Mouse (Mus musculus) adrenal gland, postnatal 25 days (tissue): ENCODE measurements around the gene Celf5. TPM values are rescaled to one million over a fixed set of nuclear protein-coding genes. Genes with fewer than 3 reads are reported as not detected.

Source experiments
- DNase-seq: peaks from one replicate; pipeline ENCODE4 v3.0.0; 2021; ENCODE audit warnings: mixed read lengths
- long read RNA-seq: library from polyadenylated mRNA; stranded (forward); transcript quantifications from one replicate; pipeline ENCODE4 v2.0.0, GENCODE M21; 2021
- total RNA-seq: library from RNA; stranded (reverse); gene quantifications from 2 replicates; pipeline ENCODE4 v1.2.3, GENCODE M21; 2021

Gene Celf5
- total RNA-seq, result 0.43 and 1.2 TPM in 2 replicates
- long read RNA-seq, result 0 reads

DNA sequence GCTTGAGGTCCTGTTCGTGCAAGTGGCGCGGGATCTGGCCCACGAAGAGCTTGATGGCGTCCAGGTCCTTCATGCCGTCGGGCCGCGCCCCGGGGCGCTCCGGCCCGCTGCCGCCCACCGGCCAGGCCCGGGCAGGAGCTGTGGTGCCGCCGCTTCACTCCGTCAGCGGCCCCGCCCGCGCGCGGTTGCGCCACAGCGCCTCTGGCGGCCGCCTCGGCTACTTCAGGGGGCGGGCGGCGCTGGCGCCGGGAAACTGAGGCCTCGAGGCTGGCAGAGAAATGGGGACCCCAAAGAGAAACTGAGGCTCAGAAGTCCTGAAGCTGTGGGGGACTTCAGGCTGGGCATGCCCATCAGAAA is at the start of gene Celf5:
TSS of gene Celf5 (minus strand) at position 177 of the 357 bp plus-strand sequence.
- peak; percentile 65 for DNase-seq

DNA sequence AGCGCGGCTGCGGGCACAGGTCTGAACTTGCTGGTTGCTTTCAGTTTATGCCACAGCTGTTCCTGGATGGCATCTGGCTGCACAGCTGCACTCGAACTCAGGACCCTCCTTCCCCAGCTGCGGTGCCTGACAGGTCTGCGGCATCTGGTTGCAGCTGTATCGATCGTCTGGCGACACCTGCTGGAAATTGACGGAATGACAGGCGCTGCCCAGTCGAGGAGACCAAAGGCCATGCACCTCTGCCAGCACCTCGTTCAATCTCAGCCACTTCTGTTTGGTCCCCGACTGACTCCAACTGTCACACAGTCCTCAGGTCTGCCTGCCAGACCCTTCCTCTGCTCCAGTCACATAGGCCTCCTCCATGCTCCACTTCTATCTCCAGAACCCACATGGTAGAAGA is 44.3 kb upstream of the Celf5 start:
- peak; percentile 83 for DNase-seq

DNA sequence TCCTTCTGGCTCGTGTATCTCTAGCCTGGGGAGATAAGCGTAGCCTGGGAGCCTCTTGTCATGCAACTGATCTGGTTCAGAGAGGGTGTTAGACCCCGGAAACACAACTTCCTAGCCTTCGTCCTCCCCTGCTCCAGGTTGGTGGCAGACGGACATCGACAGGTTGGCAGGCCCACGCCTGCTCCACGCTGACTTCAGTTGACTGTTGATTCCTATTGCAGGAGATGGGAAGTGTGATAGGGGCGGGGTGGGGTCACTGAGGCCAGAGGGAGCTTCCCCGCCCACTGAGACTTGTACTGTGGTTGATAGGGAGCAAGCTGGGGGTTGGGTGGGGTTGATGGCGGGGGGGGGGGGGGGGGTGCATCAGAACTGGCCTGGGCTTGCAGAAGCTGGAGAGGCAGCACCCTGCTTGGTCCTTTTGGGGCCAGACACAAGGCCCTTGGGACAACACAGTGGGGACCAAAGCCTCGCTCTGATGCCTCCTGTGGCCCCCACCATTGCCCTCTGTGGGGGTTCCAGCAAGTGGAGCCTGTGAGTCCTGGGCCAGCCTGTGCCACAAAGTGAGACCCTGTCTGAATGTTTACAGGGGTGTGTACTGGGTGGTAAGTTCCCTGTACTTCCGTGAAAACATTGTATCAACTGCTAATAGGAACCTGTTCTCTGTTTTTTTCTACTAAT is 42.6 kb upstream of the Celf5 start:
- no peak for DNase-seq

DNA sequence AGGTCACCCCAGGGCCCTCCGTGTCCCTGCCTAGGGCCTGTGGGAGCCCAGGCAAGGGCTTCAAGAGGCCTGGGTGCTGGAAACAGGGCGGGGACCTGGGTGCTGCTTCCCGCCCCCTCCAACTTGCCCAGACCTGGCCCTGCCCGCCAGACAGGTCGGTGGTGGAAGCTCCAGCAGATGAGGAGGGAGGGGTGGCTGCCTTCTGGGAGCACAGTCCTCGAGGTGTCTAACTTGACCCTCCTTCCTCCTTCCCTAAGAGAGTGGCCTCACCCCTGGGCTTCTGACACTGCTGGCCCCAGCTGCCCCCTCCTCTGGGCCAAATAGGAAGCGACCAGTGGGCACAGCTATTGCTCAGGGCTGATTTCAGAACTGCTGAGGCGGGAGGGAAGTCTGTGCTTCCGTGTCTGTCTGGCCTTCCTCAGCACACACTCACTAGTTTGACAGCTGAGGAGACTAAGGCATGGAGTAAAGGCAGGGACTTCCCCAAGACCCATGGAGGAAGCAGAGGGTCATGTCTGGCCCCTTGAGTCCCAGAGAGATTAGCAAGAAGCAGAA is 41.6 kb upstream of the Celf5 start, which contains the start of gene Gna15:
TSS of gene Gna15 (minus strand) at position 175 of the 555 bp plus-strand sequence.
- no peak for DNase-seq

DNA sequence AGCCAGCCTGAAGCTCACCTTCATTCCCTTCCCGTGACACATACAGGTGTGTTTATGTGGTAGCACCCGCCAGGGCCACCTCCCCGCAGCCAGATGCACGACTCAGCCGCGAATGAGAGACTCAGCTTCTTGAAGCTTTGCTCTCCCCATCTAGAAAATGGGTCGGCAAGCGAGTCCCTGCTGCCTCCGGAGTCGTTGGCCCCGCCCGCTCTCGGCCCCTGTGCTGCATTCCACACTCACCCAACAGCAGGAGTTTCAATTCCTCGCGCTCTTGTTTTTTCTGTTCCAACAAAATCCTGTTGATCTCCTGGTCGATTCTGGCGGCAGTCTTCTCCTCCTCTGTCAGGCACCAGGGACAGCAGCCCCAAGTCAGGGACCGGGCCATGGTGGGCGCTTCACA is 41.1 kb upstream of the Celf5 start:
- no peak for DNase-seq

DNA sequence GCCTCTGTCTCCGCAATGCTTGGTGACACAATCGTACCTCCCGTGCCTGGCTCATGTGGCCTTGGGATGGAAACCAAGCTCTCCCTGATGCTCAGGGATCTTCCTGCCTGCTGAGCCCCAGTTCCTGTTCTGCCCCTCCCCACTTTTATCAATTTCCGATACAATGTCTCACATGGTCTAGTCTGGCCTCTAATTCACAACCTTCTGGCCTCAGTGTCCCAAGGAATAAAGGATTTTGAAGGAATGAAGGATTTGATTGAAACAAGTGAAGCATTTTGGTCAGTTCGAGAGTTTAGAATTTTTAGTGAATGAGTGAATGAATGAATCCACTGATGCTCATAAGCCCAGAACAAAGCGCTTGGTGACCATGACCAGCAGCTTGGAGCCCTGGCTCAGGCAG is 40.6 kb upstream of the Celf5 start:
- DNase-seq, result no peak

DNA sequence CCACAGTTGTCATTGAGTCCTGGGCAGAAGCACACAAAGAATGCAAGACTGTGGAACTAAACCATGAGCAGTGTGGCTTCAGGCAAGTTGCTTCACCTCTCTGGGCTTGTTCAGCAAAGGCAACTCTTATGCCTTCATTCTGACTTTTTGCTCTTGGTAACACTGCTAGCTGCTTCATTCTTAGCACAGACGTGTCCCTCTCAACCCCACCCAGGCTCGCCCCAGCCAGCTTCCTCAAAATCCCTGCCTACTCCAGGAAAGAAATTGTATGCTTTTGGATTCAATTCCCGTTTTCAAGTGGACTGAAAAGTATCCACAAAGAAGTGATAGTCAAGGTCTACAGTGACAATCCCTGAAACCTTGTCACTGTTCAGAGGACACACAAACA is 37.5 kb upstream of the Celf5 start:
- no peak for DNase-seq

DNA sequence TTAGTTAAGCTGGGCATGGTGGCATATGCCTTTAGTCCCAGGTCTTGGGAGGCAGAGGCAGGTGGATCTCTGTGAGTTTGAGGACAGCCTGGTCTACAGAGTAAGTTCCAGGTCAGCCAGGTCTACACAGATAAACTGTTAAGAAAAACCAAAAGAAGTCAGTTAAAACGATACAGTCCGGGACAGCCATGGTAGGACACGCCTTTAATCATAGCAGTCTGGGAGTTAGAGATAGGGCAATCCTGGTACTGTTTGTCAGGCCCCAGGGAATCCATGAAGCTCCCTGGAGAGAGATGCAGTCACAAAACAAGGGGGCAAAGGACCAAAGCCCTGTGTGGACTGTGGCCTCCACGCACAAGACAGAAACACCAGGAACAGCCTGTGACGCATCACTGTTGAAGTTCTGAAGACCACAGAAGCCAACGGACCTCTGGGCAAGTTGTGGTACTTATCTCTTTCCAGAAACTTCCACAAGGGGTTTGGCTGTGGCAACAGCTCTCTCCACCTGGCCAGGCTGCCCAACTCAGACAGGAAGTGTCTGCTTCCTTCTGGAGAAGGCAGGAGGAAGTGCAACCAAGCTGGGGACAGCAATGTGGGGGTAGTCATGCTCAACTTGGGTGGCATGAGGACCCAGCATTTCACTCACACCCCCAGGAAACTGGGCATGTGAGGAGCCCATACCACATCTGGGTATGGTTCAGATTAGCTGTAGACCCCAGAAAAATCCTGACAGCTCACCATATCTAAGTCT is 36.9 kb upstream of the Celf5 start:
- no peak for DNase-seq

DNA sequence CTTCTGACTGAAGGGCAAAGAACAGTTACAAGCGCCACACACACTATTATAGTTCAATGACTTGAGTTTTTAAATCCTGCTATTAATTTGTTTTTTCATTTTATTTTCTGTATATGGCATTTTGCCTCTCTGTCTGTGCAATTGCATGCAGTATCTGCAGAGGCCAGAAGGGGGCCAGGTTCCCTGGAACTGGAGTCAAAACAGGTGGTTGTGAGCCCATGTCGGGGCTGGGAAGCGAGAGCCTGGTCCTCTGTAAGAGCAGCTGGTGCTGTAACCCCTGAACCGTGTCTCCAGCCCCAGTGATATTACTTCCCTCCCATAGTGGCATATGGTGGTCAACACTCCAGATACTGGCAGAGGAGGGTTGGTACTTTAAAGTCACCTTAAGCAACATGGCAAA is 36.0 kb upstream of the Celf5 start:
- DNase-seq, result peak; percentile 76

DNA sequence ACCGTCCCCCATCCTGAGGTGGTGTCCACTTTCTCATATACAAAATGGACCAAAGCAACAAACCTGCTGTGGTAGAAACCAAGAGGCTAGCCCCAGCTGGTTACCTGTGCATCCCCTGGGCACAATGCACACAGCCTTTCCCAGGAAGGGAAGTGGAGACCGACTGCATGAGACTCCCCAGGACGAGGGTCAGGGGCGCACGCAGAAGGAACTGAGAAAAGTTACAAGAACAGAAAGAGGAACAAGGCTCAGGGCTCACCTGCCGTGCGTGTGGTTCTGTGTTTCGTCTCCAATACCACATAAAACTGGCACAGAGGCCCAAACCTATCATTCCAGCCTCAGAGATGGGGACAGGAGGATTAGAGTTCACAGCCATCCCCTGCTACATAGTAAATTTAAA is 34.7 kb upstream of the Celf5 start:
- no peak for DNase-seq

DNA sequence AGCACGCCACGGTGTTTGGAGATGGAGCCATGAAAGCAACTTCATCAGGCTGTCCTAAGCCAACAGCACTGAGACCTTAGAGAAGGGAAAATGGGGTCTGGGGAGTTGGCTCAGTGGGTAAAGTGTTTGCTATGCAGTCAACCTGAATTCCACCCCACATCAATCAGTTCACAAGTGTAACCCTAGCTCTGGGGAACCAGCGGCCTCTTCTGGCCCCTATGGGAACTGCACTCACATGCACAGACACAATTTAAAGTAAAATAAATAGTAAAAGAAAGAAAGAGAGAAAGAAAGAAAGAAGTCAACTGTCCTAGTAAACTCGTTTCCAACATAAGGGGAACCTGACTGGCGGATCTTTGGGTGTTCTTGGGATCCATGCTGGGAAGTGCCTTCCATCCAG is 31.3 kb upstream of the Celf5 start:
- DNase-seq, result no peak

DNA sequence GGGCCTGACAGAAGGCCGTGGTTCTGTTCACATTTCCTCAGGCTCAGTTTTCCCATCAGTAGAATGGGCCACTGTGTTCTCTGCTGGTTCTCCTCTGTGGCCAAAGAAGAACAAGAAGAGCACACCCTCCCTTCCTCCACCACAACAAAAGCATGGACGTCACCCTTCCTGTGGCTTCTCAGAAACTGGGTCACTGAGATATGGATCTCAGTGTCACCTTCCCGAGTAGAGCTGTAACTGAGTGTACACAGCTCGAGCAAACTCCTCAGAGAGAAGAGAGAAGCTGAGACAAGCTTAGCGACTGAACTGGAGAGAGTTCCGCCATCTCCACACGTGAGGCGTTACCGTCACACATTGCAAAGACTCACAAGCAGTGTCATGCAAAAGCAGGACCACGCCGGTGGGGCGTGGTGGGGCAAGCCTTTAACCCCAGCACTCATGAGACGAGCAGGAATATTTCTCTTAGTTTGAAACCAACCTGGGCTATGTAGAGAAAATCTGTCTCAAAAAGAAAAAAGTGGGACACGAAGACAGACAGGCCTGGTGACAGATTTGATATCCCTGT is 27.8 kb upstream of the Celf5 start:
- DNase-seq, result no peak

DNA sequence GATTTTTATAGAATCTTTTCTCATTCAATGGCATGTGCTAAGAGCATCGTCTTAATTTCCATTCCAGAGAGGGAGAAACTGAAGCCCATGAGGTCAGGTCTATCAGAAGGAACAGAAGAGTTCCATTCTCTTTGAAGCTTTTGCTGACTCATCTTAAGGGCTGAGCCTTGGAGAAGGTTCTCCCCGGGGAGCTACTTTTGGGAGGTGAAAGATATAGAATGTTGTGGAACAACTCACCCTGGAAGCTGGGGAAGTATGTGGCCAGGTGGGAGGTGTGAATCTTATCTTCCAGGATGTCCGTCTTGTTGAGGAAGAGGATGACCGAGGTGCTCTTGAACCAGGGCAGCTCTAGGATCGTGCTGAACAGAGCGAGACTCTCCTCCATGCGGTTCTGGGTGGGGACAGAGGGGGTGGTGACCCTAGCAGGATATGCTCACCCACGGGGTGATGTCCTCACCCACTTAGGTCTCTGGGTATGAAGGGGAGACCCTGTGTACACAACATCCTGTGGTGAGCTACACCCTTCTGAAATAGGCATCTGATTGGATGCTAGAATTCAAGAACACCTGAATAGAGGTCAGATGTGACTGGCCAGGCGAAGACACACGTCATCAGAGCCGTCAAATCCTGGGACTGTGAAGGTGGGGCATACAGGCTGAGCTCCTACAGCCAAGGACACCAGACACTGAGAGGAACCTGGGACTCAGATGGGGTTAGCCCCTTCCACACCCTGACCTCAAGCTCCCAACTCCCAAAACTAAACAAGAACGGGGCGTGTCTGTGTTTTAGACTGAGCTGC is 25.4 kb upstream of the Celf5 start:
- no peak for DNase-seq

DNA sequence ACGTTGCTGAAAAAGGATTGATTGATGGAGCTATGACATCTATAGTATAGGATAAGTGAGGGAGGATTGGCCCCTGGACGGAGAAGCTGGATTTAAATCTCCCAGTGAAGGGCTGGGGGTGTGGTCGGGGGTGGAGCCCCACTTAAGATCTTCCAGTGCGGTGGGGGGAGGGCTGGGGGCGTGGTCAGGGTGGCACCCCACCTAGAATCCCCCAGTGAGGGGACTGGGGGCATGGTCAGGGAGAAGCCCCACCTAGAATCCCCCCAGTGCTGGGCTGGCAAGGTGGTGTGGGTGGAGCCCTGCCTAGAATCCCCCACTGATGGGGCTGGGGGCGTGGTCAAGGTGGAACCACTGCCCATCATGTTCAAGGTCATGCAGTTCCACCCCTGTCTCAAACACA is 24.6 kb upstream of the Celf5 start:
- DNase-seq, result no peak

DNA sequence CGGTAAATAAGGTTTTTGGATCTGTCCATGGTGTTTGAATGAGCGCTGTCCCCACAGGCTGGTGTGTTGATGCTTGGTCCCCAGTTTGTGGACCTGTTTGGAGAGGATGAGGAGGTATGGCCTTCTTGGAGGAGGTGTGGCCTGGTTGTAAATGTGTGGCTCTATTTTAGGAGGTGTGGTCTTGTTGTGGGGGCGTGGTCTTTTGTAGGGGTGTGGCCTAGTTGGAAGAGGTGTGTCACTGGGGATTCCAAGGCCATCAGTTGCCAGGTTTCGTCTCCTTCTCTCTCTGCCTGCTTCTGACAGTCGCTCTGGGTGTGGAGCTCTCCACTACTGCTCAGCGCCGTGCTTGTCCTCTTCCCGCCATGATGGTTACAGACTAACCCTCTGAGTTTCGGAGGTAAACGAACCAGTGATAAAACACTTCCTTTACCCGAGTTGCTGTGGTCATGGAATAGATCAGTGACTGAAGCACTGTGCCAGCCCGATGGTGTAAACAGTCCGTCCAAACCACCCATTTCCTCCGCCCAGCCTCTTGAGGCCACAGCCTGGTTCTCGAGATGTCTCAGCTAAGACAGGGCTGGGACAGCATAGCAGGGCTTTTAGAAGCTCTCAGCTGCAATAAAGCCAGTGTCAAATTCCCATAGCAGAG is 22.6 kb upstream of the Celf5 start:
- no peak for DNase-seq

DNA sequence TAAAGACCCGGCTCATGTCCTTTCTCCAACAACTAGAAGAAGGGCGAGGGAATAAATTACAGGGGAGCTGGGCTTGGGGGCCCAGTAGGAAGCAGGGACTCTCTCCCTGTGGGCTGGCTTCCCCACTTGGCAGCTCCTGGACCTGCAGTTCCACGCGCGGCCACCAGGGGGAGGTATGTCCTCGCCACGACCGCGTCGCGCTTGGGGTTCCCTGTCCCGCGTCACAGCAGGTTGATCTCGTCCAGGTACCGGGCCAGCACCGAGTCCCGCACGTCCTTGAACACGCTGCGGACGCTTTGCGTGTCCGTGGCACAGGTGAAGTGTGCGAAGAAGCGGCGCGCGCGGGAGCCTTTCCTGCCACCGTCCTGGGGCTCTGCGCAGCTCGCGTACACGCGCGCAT is 20.1 kb upstream of the Celf5 start:
- peak; percentile 91 for DNase-seq

DNA sequence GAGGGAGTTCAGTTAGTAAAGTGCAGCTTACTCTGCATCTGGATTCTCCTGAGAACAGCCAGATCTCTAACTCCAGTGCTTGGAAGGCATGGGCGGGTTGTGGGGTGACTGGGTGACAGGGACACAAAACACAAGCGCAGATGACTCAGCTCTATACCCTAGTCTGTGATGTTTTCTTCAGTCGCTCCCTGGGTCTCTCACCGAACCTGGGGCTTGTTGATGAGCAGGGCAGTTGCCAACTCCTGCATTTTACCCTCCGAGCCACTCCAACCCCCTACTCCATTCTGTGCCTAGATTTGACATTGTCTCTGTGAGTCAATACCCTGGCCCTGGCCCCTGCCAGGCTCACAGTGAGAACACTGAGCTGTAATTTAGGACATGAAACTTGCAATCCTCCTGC is 19.4 kb upstream of the Celf5 start:
- no peak for DNase-seq

DNA sequence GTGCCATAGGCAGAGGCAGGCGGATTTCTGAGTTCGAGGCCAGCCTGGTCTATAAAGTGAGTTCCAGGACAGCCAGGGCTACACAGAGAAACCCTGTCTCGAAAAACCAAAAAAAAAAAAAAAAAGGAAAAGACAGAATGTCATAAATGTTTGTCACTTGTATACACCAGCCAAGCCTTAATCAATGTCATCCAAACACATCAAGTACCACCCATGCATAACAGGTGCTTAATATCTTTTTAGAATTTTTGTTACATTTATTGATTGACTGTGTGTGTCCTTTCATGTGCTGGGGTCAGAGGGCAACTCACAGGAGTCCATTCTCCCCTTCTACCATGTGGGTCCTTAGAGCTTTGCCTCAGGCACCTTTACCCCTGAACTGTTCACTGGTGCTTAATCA is 17.5 kb upstream of the Celf5 start, which contains the start of gene S1pr4:
TSS of gene S1pr4 (minus strand) at position 101 of the 400 bp plus-strand sequence.
- no peak for DNase-seq

DNA sequence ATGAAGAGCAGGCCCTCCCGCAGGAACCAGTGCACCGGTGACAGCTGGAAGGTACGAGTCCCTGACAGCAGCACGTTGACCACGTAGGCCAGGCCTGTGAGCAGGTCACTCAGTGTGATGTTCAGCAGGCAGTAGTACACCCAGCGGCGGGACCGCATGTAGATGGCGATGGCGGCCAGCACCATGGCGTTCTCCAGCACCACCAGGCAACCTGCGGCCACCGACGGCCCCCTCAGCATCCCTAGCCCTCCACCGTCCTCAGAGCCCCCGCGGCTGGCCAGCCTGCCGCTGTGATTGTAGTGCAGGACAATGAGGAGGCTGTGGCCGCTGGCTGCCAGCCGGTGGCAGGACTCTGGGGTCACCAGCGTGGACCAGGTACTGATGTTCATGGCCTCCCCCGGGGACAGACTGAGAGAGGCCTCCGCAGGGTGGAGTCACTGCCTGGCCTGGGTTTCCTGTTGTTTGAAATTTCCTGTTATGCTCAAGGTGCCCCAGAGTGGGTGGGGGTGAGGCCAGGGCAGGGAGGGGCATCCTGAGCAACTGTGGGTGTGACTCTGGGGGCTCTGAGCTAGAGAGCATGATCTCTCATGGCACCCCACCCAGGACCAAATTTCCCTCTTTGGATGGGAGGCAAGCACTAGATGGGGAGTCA is 16.9 kb upstream of the Celf5 start:
- no peak for DNase-seq

DNA sequence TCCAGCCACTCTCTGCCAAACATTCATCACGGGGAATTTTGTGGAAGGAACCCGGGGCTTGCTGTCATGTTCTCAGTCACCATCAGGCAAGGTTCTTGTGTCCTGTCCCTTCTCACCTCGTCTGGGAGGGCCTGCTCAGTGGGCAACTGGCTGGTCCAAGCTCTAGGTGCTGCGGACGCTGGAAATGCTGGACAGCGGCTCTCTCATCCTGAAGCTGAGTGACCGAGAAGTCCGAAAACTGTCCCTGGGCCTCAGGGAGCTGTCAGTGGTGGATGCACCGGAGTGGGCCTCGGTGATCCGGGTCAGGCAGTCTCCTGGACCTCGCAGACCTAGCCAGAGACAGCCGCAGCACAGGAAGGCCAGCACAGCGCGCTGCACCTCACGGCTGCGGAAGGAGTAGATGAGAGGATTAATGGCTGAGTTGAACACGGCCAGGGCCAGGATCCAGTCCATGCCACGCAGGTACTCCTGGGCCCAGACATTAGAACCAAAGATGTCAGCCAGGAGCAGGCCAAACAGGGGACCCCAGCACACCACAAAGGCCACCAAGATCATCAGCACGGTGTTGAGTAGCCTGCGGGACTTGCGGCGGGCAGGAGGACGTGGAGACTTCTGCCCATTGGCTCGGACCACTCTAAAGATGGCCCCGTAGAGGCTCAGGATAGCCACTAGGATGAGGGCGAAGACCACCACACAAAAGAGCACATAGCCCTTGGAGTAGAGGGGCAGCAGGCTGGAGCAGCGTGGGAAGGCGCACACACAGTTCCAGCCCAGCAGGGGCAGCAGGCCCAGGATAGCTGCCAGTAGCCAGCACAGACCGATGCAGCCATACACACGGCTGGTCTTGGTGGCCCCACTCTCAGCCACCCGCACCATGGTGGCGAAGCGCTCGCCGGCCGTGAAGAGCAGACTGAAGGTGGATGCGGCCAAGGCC is 16.1 kb upstream of the Celf5 start:
- DNase-seq, result no peak
